ENCODE assay signal across 1 mouse cellular context in genomic region chr11:97019345-97019708, GRCm38 (mm10).
TF ChIP-seq lines count a peak whose summit lies in the region.

No protein-coding gene starts in this region.

TF ChIP-seq in myocyte, 11 proteins besides CTCF, POLR2A, EP300 and RAD21 (continued from another document):
- TF ChIP-seq POLR2AphosphoS2 (IDR thresholded peaks at IDR 0.05; ENCODE audit: insufficient read length, low read depth) (no peak), TCF12 (IDR thresholded peaks at IDR 0.05; ENCODE audit: insufficient read depth, poor library complexity, severe bottlenecking) (no peak), REST (IDR thresholded peaks at IDR 0.05; ENCODE audit: insufficient read depth, insufficient read length) (no peak), MAX (IDR thresholded peaks at IDR 0.05; ENCODE audit: low read depth) (no peak), USF1 (IDR thresholded peaks at IDR 0.05; ENCODE audit: low read depth) (no peak), CEBPB (IDR thresholded peaks at IDR 0.05; ENCODE audit: insufficient read depth, poor library complexity, severe bottlenecking) (no peak), MYOD1 (IDR thresholded peaks at IDR 0.05; ENCODE audit: control insufficient read depth in 1 of 3, insufficient read length in 2 of 3, low read depth in 2 of 3) (no peak), MYOG (IDR thresholded peaks at IDR 0.05; ENCODE audit: control insufficient read depth in 1 of 3, insufficient read depth in 1 of 3, insufficient read length in 2 of 3, low read depth in 2 of 3) (no peak), E2F4 (IDR thresholded peaks at IDR 0.05; ENCODE audit: insufficient read depth) (no peak), SRF (IDR thresholded peaks at IDR 0.05; ENCODE audit: control insufficient read depth, insufficient read length, low read depth) (no peak)
